Comparison of ENCODE assay signal across 20 mouse cellular contexts in the genomic region with DNA sequence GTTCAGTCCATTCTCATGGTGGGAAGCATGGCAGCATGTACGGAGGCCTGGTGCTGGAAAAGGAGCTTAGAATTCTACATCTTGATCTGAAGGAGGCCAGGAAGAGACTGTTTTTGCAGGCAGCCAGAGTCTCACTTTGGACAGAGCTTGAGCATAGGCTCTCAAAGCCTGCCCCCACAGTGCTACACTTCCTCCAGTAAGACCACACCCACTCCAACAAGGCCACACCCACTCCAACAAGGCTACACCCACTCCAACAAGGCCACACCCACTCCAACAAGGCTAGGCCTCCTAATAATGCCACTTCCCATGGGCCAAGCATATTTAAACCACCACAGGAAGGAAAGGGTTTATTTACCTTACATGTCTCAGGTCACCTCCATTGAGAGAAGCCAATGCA.
DNase-seq lines count a peak whose midpoint lies in the region; ATAC-seq and TF ChIP-seq lines count a peak whose summit lies in the region.
"Had no signal": no experiment of that assay in that cellular context is flagged by ENCODE, and none has a peak within 500 bp of the region (broad histone marks: within the 10 kb centered on the region; RNA-seq: fewer than 3 reads in every experiment).

No protein-coding gene starts in this region.

- no peaks in the 10 kb centered on the region for H3K9me3 ChIP-seq in lung, embryonic 15.5 days
- H3K9me3 ChIP-seq in liver, embryonic 15.5 days (replicated peaks), result no peaks in the 10 kb centered on the region
- H3K9me3 ChIP-seq in hindbrain, embryonic 11.5 days (ENCODE audit: control insufficient read depth, low read length), result no peaks in the 10 kb centered on the region
- H3K9me3 ChIP-seq: embryonic facial prominence, embryonic 15.5 days; stomach, embryonic 15.5 days had no signal

- no peak for TF ChIP-seq POLR2A in cerebellum, adult 2 months (IDR thresholded peaks at IDR 0.05; ENCODE audit: borderline replicate concordance, insufficient read depth, low read length)

- H3K9ac ChIP-seq in lung, embryonic 15.5 days, result no peak overlapping the region
- no peak overlapping the region for H3K9ac ChIP-seq in liver, embryonic 15.5 days
- no peak overlapping the region for H3K9ac ChIP-seq in hindbrain, embryonic 11.5 days (ENCODE audit: low read depth, low read length)
- H3K9ac ChIP-seq: embryonic facial prominence, embryonic 15.5 days; forebrain, postnatal 0 days; stomach, embryonic 15.5 days had no signal

- no peak overlapping the region for H3K4me3 ChIP-seq in lung, embryonic 15.5 days
- H3K4me3 ChIP-seq in liver, embryonic 15.5 days (replicated peaks), result no peak overlapping the region
- H3K4me3 ChIP-seq in cerebellum, adult 2 months (replicated peaks; ENCODE audit: insufficient read depth, low read depth, low read length), result no peak overlapping the region
- H3K4me3 ChIP-seq in hindbrain, embryonic 11.5 days (ENCODE audit: low read depth, low read length), result no peak overlapping the region
- H3K4me3 ChIP-seq: embryonic facial prominence, embryonic 15.5 days; left cerebral cortex, adult 2 months; megakaryocyte, embryonic 14.5 days; stomach, embryonic 15.5 days had no signal

- no peaks in the 10 kb centered on the region for H3K27me3 ChIP-seq in lung, embryonic 15.5 days
- no peaks in the 10 kb centered on the region for H3K27me3 ChIP-seq in liver, embryonic 15.5 days
- no peaks in the 10 kb centered on the region; the same call in 1 of the 2 replicates for H3K27me3 ChIP-seq in cerebellum, adult 2 months (ENCODE audit: control insufficient read depth, insufficient read depth, low read length)
- no peaks in the 10 kb centered on the region for H3K27me3 ChIP-seq in hindbrain, embryonic 11.5 days (ENCODE audit: control insufficient read depth, insufficient read depth, low read length)
- H3K27me3 ChIP-seq: embryonic facial prominence, embryonic 15.5 days; stomach, embryonic 15.5 days had no signal

- H3K27ac ChIP-seq in lung, embryonic 15.5 days, result no peak overlapping the region
- H3K27ac ChIP-seq in liver, embryonic 15.5 days (replicated peaks), result no peak overlapping the region
- no peak overlapping the region for H3K27ac ChIP-seq in cerebellum, adult 2 months (ENCODE audit: insufficient read depth, low read length)
- no peak overlapping the region for H3K27ac ChIP-seq in hindbrain, embryonic 11.5 days (ENCODE audit: low read depth, low read length)
- H3K27ac ChIP-seq: embryonic facial prominence, embryonic 15.5 days; hindbrain, postnatal 0 days; left cerebral cortex, adult 2 months; stomach, embryonic 15.5 days had no signal

- ATAC-seq in lung, embryonic 15.5 days (ENCODE audit: borderline replicate concordance, extremely low read depth, low FRiP score, low TSS enrichment), result 0 out of 2 replicates have a peak, but pooled peaks have one; percentile 23
- 0 out of 2 replicates have a peak, but pooled peaks have one; percentile 17 for ATAC-seq in granulocyte monocyte progenitor cell, adult 5-6 weeks (replicated peaks; ENCODE audit: poor library complexity, severe bottlenecking)
- peak; percentile 29; the same call in 1 of the 2 replicates for ATAC-seq in liver, embryonic 15.5 days (ENCODE audit: insufficient read depth)
- no peak for ATAC-seq in CD4-positive, CD25-positive, alpha-beta regulatory T cell, adult 4 months
- ATAC-seq in hindbrain, embryonic 11.5 days (ENCODE audit: low FRiP score), result no peak
- ATAC-seq: forebrain, postnatal 0 days; hindbrain, postnatal 0 days; midbrain, embryonic 16.5 days had no signal

- H3K36me3 ChIP-seq in lung, embryonic 15.5 days, result no peaks in the 10 kb centered on the region
- H3K36me3 ChIP-seq in liver, embryonic 15.5 days (replicated peaks), result no peaks in the 10 kb centered on the region
- H3K36me3 ChIP-seq in hindbrain, embryonic 11.5 days (ENCODE audit: control insufficient read depth, insufficient read depth, low read length), result no peaks in the 10 kb centered on the region
- H3K36me3 ChIP-seq: embryonic facial prominence, embryonic 15.5 days; G1E; stomach, embryonic 15.5 days had no signal

- no peak overlapping the region for H3K4me2 ChIP-seq in lung, embryonic 15.5 days
- no peak overlapping the region for H3K4me2 ChIP-seq in liver, embryonic 15.5 days
- no peak overlapping the region for H3K4me2 ChIP-seq in hindbrain, embryonic 11.5 days (replicated peaks; ENCODE audit: low read depth, low read length)
- H3K4me2 ChIP-seq: embryonic facial prominence, embryonic 15.5 days; stomach, embryonic 15.5 days had no signal

- no peak for DNase-seq in lung, postnatal 14 days
- DNase-seq in cerebellum, adult 2 months, result no peak
- DNase-seq in hindbrain, embryonic 11.5 days (ENCODE audit: low spot score), result no peak
- DNase-seq: cerebellum, adult 18-20 months; cerebellum, postnatal 36 days; forebrain, postnatal 0 days; kidney, postnatal 14 days; left cerebral cortex, postnatal 4 days; thymus, adult 2 months had no signal

- WGBS in lung, embryonic 15.5 days, result 83% methylated on average over 1 of the region's 1 CpGs
- WGBS in liver, embryonic 15.5 days (ENCODE audit: insufficient replicate concordance), result 59% methylated on average over 1 of the region's 1 CpGs
- 94% methylated on average over 1 of the region's 1 CpGs for WGBS in cerebellum, adult 2 months
- WGBS in hindbrain, embryonic 11.5 days, result 78% methylated on average over 1 of the region's 1 CpGs

- TF ChIP-seq CTCF in cerebellum, adult 2 months (IDR thresholded peaks at IDR 0.05; ENCODE audit: borderline replicate concordance, insufficient read depth, low read depth, low read length), result no peak

- H3K4me1 ChIP-seq in lung, embryonic 15.5 days, result no peaks in the 10 kb centered on the region
- H3K4me1 ChIP-seq in liver, embryonic 15.5 days (replicated peaks), result peaks cover 10% of the 10 kb centered on the region; the same call in 1 of the 2 replicates
- H3K4me1 ChIP-seq in cerebellum, adult 2 months (ENCODE audit: control insufficient read depth, insufficient read depth, low read length), result no peaks in the 10 kb centered on the region
- H3K4me1 ChIP-seq in hindbrain, embryonic 11.5 days (replicated peaks; ENCODE audit: control insufficient read depth, insufficient read depth, low read length), result 0 out of 2 replicates have a peak, but pooled peaks cover 2% of the 10 kb centered on the region

Comparison
In these comparisons a context has a peak if more than half of its experiments do, and no peak if none do; other contexts are left out.
1. ATAC-seq: peak in lung, embryonic 15.5 days (single experiment), granulocyte monocyte progenitor cell, adult 5-6 weeks (single experiment) and liver, embryonic 15.5 days (single experiment); none in CD4-positive, CD25-positive, alpha-beta regulatory T cell, adult 4 months (single experiment) and hindbrain, embryonic 11.5 days (single experiment).